Mouse (Mus musculus): ENCODE results near the gene Tcea3. TPM values are rescaled to one million over a fixed set of nuclear protein-coding genes. Genes with fewer than 3 reads are reported as not detected.
A peak's percentile ranks its signal among the peaks of the same experiment; 100 is the strongest.

Tcea3 gene
- polyA plus RNA-seq (2012; rRNA removed): 29.9 and 50.8 TPM in 2 replicates

GRCm38 (mm10) chr4:136247729-136248463 lies at the start of gene Tcea3:
TSS of gene Tcea3 (plus strand) at chr4:136247729.
- peak within 1 kb of the TSS; percentile 82 for H3K4me3 ChIP-seq (ENCODE audit: insufficient read depth, low read depth, low read length)
- H3K4me1 ChIP-seq (ENCODE audit: control insufficient read depth, insufficient read depth, low read length): peaks cover 18% of the 10 kb centered on the region; the same call in 1 of the 2 replicates
- peak within 1 kb of the TSS; percentile 80 for H3K27ac ChIP-seq (ENCODE audit: insufficient read depth, low read depth, low read length)
- no peaks in the 10 kb centered on the region for H3K36me3 ChIP-seq (ENCODE audit: control insufficient read depth, insufficient read depth, low read length)
- peak; percentile 86 for DNase-seq
- under 1% methylated on average over 46 of the region's 46 CpGs for WGBS
- no peak for TF ChIP-seq POLR2A (IDR thresholded peaks at IDR 0.05; ENCODE audit: low read depth, low read length)
- no peak for TF ChIP-seq CTCF (conservative IDR thresholded peaks at IDR 0.05; ENCODE audit: insufficient read depth, insufficient read length, low read depth, low read length)
- H3K27me3 ChIP-seq (replicated peaks; ENCODE audit: control insufficient read depth, insufficient read depth, low read length): no peaks in the 10 kb centered on the region

DNA sequence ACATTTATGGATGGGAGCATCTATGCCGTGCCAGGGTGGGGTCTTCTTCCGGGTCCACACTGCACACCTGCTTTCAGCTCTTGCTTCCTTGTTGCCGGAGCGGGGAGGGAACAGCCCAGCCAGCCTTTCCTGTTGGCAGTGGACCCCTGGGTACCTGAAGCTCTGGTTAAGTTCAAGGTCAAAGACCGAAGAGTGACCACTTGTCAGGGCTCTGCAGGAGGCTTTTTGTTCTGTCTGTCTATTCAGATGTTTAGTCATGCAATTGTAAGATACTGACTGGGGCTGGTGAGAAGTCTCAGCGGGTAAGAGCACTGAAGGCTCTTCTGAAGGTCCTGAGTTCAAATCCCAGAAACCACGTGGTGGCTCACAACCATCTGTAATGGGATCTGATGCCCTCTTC lies 48.7 kb upstream of the Tcea3 start:
- no peak for TF ChIP-seq POLR2A (IDR thresholded peaks at IDR 0.05; ENCODE audit: low read depth, low read length)
- TF ChIP-seq CTCF (conservative IDR thresholded peaks at IDR 0.05; ENCODE audit: insufficient read depth, insufficient read length, low read depth, low read length): no peak
- DNase-seq: no peak
- Histone ChIP-seq H3K27ac (ENCODE audit: insufficient read depth, low read depth, low read length) (no peak overlapping the region), H3K4me3 (ENCODE audit: insufficient read depth, low read depth, low read length) (no peak overlapping the region), H3K27me3 (replicated peaks; ENCODE audit: control insufficient read depth, insufficient read depth, low read length) (no peaks in the 10 kb centered on the region), H3K36me3 (ENCODE audit: control insufficient read depth, insufficient read depth, low read length) (no peaks in the 10 kb centered on the region), H3K4me1 (ENCODE audit: control insufficient read depth, insufficient read depth, low read length) (no peaks in the 10 kb centered on the region)
- WGBS: 78% methylated on average over 7 of the region's 7 CpGs

- no peaks in the 10 kb centered on the region for H3K27me3 ChIP-seq (replicated peaks; ENCODE audit: control insufficient read depth, insufficient read depth, low read length)
- TF ChIP-seq POLR2A (IDR thresholded peaks at IDR 0.05; ENCODE audit: low read depth, low read length) (no peak), CTCF (conservative IDR thresholded peaks at IDR 0.05; ENCODE audit: insufficient read depth, insufficient read length, low read depth, low read length) (peak; percentile 89)
- no peaks in the 10 kb centered on the region; the same call in 1 of the 2 replicates for H3K4me1 ChIP-seq (ENCODE audit: control insufficient read depth, insufficient read depth, low read length)
- H3K27ac ChIP-seq (ENCODE audit: insufficient read depth, low read depth, low read length): no peak overlapping the region
- 28% methylated on average over 9 of the region's 9 CpGs for WGBS
- H3K4me3 ChIP-seq (ENCODE audit: insufficient read depth, low read depth, low read length): no peak overlapping the region
- no peaks in the 10 kb centered on the region for H3K36me3 ChIP-seq (ENCODE audit: control insufficient read depth, insufficient read depth, low read length)
- peak; percentile 60 for DNase-seq
Measured at GRCm38 (mm10) chr4:136199562-136200292, 47.8 kb upstream of the Tcea3 start.

DNA sequence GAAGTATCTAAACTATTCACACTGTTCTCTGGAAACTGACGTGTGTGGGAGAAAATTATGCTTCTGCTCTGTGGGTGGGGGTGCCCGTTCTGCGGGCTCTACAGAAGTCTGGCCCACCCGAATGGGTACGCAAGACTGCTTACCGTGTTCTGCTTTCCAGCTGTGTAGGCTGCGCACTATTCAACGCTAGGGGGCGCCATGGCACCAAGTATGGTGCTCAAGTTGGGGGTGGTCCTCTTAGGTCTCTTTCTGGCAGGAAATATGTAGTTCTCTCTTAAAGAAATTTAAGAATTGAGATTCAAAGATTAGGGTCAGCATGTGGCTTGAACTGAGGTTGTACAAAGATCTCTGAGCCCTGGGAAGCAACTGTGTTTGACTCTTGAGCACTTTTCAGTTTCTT lies 45.0 kb upstream of the Tcea3 start:
- WGBS: 5% methylated on average over 9 of the region's 9 CpGs
- no peak overlapping the region for H3K27ac ChIP-seq (ENCODE audit: insufficient read depth, low read depth, low read length)
- DNase-seq: peak; percentile 65

GRCm38 (mm10) chr4:136204775-136205174 lies 42.8 kb upstream of the Tcea3 start:
- DNase-seq: peak; percentile 69
- Histone ChIP-seq H3K27me3 (replicated peaks; ENCODE audit: control insufficient read depth, insufficient read depth, low read length) (no peaks in the 10 kb centered on the region), H3K4me1 (ENCODE audit: control insufficient read depth, insufficient read depth, low read length) (no peaks in the 10 kb centered on the region; the same call in 1 of the 2 replicates), H3K4me3 (ENCODE audit: insufficient read depth, low read depth, low read length) (no peak overlapping the region), H3K27ac (ENCODE audit: insufficient read depth, low read depth, low read length) (no peak overlapping the region), H3K36me3 (ENCODE audit: control insufficient read depth, insufficient read depth, low read length) (no peaks in the 10 kb centered on the region)
- TF ChIP-seq POLR2A (IDR thresholded peaks at IDR 0.05; ENCODE audit: low read depth, low read length) (no peak), CTCF (conservative IDR thresholded peaks at IDR 0.05; ENCODE audit: insufficient read depth, insufficient read length, low read depth, low read length) (no peak)
- WGBS: 44% methylated on average over 2 of the region's 2 CpGs

More for the DNA sequence above, 45.0 kb upstream of the Tcea3 start:
- no peaks in the 10 kb centered on the region for H3K27me3 ChIP-seq (replicated peaks; ENCODE audit: control insufficient read depth, insufficient read depth, low read length)
- TF ChIP-seq POLR2A (IDR thresholded peaks at IDR 0.05; ENCODE audit: low read depth, low read length): no peak
- TF ChIP-seq CTCF (conservative IDR thresholded peaks at IDR 0.05; ENCODE audit: insufficient read depth, insufficient read length, low read depth, low read length): peak; percentile 93
- no peaks in the 10 kb centered on the region for H3K36me3 ChIP-seq (ENCODE audit: control insufficient read depth, insufficient read depth, low read length)
- H3K4me1 ChIP-seq (ENCODE audit: control insufficient read depth, insufficient read depth, low read length): no peaks in the 10 kb centered on the region; the same call in 1 of the 2 replicates
- no peak overlapping the region for H3K4me3 ChIP-seq (ENCODE audit: insufficient read depth, low read depth, low read length)

DNA sequence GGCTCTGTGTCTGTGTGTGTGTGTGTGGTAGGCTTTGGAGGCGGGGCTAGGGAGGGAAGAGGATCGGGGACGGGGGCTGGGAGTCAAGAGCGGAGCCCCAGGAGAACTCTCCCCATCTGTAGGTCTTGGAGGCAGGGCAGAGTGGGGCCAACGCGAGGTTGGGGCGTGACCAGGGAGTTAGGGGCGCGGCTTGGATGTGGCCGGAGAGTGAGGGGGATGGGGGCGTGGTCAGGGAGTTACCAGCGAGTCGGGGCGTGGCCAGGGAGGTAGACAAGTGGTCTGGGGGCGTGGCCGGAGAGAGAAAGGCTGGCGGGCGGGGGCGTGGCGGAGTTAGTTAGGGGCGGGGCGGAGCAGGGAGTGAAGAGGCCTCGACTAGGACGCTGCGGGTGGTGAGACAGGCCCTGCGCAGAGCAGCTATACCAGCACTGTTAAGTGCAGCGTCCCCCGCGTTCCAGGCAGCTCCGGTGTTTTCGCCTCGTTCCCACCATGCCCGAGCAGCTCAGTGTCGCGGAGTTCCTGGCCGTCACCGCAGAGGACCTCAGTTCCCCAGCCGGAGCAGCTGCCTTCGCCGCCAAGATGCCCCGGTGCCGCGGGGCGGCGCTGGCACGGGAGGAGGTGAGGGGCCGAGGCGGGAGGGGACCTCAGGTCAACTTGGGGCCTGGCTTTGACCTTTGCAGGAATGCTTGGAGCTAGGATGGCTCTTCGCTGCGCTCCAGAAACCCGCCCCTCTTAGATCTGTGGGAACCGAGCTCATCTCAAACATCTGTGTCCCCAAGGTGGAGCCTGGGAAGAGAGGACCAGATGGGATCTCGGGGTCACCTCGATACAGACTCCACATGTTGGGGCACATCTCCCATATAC lies 41.3 kb upstream of the Tcea3 start, which contains the start of gene Asap3:
Asap3 (plus strand) TSS at position 333 of the 861 bp plus-strand sequence.
- H3K27ac ChIP-seq (ENCODE audit: insufficient read depth, low read depth, low read length): peak within 1 kb of the TSS; percentile 26; the same call in 1 of the 2 replicates
- under 1% methylated on average over 50 of the region's 54 CpGs for WGBS
- peak within 1 kb of the TSS; percentile 74 for H3K4me3 ChIP-seq (ENCODE audit: insufficient read depth, low read depth, low read length)
- no peaks in the 10 kb centered on the region for H3K36me3 ChIP-seq (ENCODE audit: control insufficient read depth, insufficient read depth, low read length)
- peak; percentile 98 for DNase-seq
- TF ChIP-seq POLR2A (IDR thresholded peaks at IDR 0.05; ENCODE audit: low read depth, low read length): peak; percentile 80
- TF ChIP-seq CTCF (conservative IDR thresholded peaks at IDR 0.05; ENCODE audit: insufficient read depth, insufficient read length, low read depth, low read length): no peak
- no peaks in the 10 kb centered on the region; the same call in 1 of the 2 replicates for H3K4me1 ChIP-seq (ENCODE audit: control insufficient read depth, insufficient read depth, low read length)
- no peaks in the 10 kb centered on the region for H3K27me3 ChIP-seq (replicated peaks; ENCODE audit: control insufficient read depth, insufficient read depth, low read length)

Data from kidney, adult 2 months (tissue).